Mouse (Mus musculus) bone marrow macrophage, adult 2 months (primary cell): Measurements from ENCODE around the gene Gns. TPM values are rescaled to one million over a fixed set of nuclear protein-coding genes. Genes with fewer than 3 reads are reported as not detected.
A peak's percentile ranks its signal among the peaks of the same experiment; 100 is the strongest.

ENCODE experiments used
- H3K27ac ChIP-seq: 2 replicates; pipeline ENCODE4 v1.5.1; 2012; ENCODE audit warnings: low read depth, low read length; ENCODE audit not compliant: insufficient read depth
- H3K4me1 ChIP-seq: 2 replicates; pipeline ENCODE4 v1.6.1; 2012; ENCODE audit warnings: low read length; ENCODE audit not compliant: control insufficient read depth, insufficient read depth
- H3K4me3 ChIP-seq: 2 replicates; pipeline ENCODE4 v1.5.1; 2012; ENCODE audit warnings: mild to moderate bottlenecking, low read length, moderate library complexity; ENCODE audit not compliant: insufficient read depth
- CTCF ChIP-seq: IDR thresholded peaks from 2 replicates; pipeline ENCODE4 v1.5.1; 2012; ENCODE audit warnings: low read depth, mild to moderate bottlenecking, low read length, moderate library complexity
- POLR2A ChIP-seq: IDR thresholded peaks from 2 replicates; pipeline ENCODE4 v1.6.1; 2012; ENCODE audit warnings: mild to moderate bottlenecking, low read depth, low read length, borderline replicate concordance
- polyA plus RNA-seq: library from polyadenylated mRNA; stranded (reverse); fragments of >200 nt; gene quantifications from 2 replicates; pipeline ENCODE4 v1.2.4, GENCODE M21; 2012; ENCODE audit not compliant: missing spikeins, insufficient read depth, insufficient read length

Gns gene
- polyA plus RNA-seq, 1 experiment: 313 TPM

GRCm38 (mm10) chr10:121421023-121421422, 56.1 kb downstream of the Gns start:
- Histone ChIP-seq H3K4me3 (no peak overlapping the region), H3K27ac (no peak overlapping the region), H3K4me1 (peaks cover 46% of the 10 kb centered on the region)
- TF ChIP-seq POLR2A: no peak
- TF ChIP-seq CTCF: no peak

- H3K27ac ChIP-seq: no peak overlapping the region
- no peak overlapping the region for H3K4me3 ChIP-seq
- TF ChIP-seq CTCF: no peak
- H3K4me1 ChIP-seq: peaks cover 49% of the 10 kb centered on the region
These were observed 56.9 kb downstream of the Gns start for GRCm38 (mm10) chr10:121421657-121422290.

GRCm38 (mm10) chr10:121422294-121422693, 57.4 kb downstream of the Gns start:
- no peak for TF ChIP-seq POLR2A
- Histone ChIP-seq H3K4me3 (no peak overlapping the region), H3K27ac (no peak overlapping the region), H3K4me1 (peaks cover 55% of the 10 kb centered on the region)

- TF ChIP-seq CTCF: no peak
- no peak for TF ChIP-seq POLR2A
- H3K4me1 ChIP-seq: peaks cover 65% of the 10 kb centered on the region
- H3K27ac ChIP-seq: peak overlapping the region; percentile 27
- H3K4me3 ChIP-seq: no peak overlapping the region
These were observed 58.9 kb downstream of the Gns start for GRCm38 (mm10) chr10:121423541-121424349.

- H3K4me1 ChIP-seq: peaks cover 69% of the 10 kb centered on the region
- TF ChIP-seq POLR2A (no peak), CTCF (no peak)
- H3K4me3 ChIP-seq: no peak overlapping the region
- no peak overlapping the region for H3K27ac ChIP-seq
These were observed 59.6 kb downstream of the Gns start for GRCm38 (mm10) chr10:121424455-121424854.

GRCm38 (mm10) chr10:121425079-121425478, 60.2 kb downstream of the Gns start:
- Histone ChIP-seq H3K4me1 (peaks cover 72% of the 10 kb centered on the region), H3K4me3 (no peak overlapping the region), H3K27ac (no peak overlapping the region)
- no peak for TF ChIP-seq CTCF
- no peak for TF ChIP-seq POLR2A

GRCm38 (mm10) chr10:121425506-121426025, 60.7 kb downstream of the Gns start:
- no peak overlapping the region for H3K27ac ChIP-seq
- peaks cover 77% of the 10 kb centered on the region for H3K4me1 ChIP-seq
- no peak overlapping the region for H3K4me3 ChIP-seq
- TF ChIP-seq POLR2A (no peak), CTCF (no peak)

- Histone ChIP-seq H3K4me3 (peak overlapping the region; percentile 32; the same call in 1 of the 2 replicates), H3K4me1 (peaks cover 83% of the 10 kb centered on the region), H3K27ac (peak overlapping the region; percentile 61)
- no peak for TF ChIP-seq CTCF
- no peak for TF ChIP-seq POLR2A
These were observed 61.7 kb downstream of the Gns start for GRCm38 (mm10) chr10:121426458-121427070.

- Histone ChIP-seq H3K27ac (peak overlapping the region; percentile 61), H3K4me1 (peaks cover 80% of the 10 kb centered on the region), H3K4me3 (no peak overlapping the region)
- TF ChIP-seq POLR2A (no peak), CTCF (peak; percentile 51; the same call in 1 of the 2 replicates)
These were observed 62.2 kb downstream of the Gns start for GRCm38 (mm10) chr10:121427136-121427535.
